Mouse (Mus musculus) stomach, embryonic 14.5 days (tissue): ENCODE data around the gene Pdzrn4. TPM values are rescaled to one million over a fixed set of nuclear protein-coding genes. Genes with fewer than 3 reads are reported as not detected.

ENCODE experiments used
- ATAC-seq: fragments of 200-750 bp; cut with Nextera tagmentation; 2 replicates; pipeline ENCODE4 v1.8.0; 2017; ENCODE audit warnings: low read depth, moderate TSS enrichment; ENCODE audit not compliant: insufficient number of reproducible peaks, insufficient read depth, low FRiP score
- H3K27ac ChIP-seq: fragments of 300-500 bp; sonication (generic); 2 replicates; pipeline ENCODE4 v1.5.1; 2014; ENCODE audit warnings: mild to moderate bottlenecking, low read length, moderate library complexity, mixed read lengths
- H3K27me3 ChIP-seq: fragments of 300-500 bp; sonication (generic); 2 replicates; pipeline ENCODE4 v1.6.1; 2014; ENCODE audit warnings: low read length, control low read depth, mixed read lengths; ENCODE audit not compliant: control insufficient read depth, insufficient read depth
- H3K36me3 ChIP-seq: fragments of 300-500 bp; sonication (generic); 2 replicates; pipeline ENCODE4 v1.6.1; 2014; ENCODE audit warnings: mild to moderate bottlenecking, control low read depth, low read length, moderate library complexity, mixed read lengths; ENCODE audit not compliant: control insufficient read depth, insufficient read depth
- H3K4me1 ChIP-seq: fragments of 300-500 bp; sonication (generic); 2 replicates; pipeline ENCODE4 v1.6.1; 2014; ENCODE audit warnings: low read length, control low read depth, mixed read lengths; ENCODE audit not compliant: control insufficient read depth, insufficient read depth
- H3K4me2 ChIP-seq: fragments of 300-500 bp; sonication (generic); replicated peaks from 2 replicates; pipeline ENCODE4 v1.6.1; 2014; ENCODE audit warnings: low read depth, low read length, control low read depth
- H3K4me3 ChIP-seq: fragments of 300-500 bp; sonication (generic); 2 replicates; pipeline ENCODE4 v1.5.1; 2014; ENCODE audit warnings: low read depth, low read length, control low read depth
- H3K9ac ChIP-seq: fragments of 300-500 bp; sonication (generic); replicated peaks from 2 replicates; pipeline ENCODE4 v1.6.1; 2014; ENCODE audit warnings: low read depth, mild to moderate bottlenecking, control low read depth, low read length, moderate library complexity, mixed read lengths
- H3K9me3 ChIP-seq: fragments of 300-500 bp; sonication (generic); 2 replicates; pipeline ENCODE4 v1.6.1; 2016; ENCODE audit warnings: low read depth, low read length, control low read depth; ENCODE audit not compliant: control insufficient read depth
- WGBS: fragments of 180-500 bp; shearing (Covaris S2); extraction: QIAGEN DNeasy Blood & Tissue Kit; methylation state at CpG from one replicate; pipeline ENCODE4 v1.1.7; 2014; 5-methylcytosine and 5-hydroxymethylcytosine counted together
- polyA plus RNA-seq: library from polyadenylated mRNA; unstranded; fragments of >200 nt; fragmentation: Nextera tagmentation; extraction: Ambion mirVana; gene quantifications from 2 replicates; pipeline ENCODE4 v1.2.1, GENCODE M21; 2014

Gene Pdzrn4
- polyA plus RNA-seq, 1 experiment from 2014 or later: 4.1 TPM

GRCm38 (mm10) chr15:92613228-92613627 lies 216.5 kb downstream of the Pdzrn4 start:
- Histone ChIP-seq H3K9me3 (no peaks in the 10 kb centered on the region), H3K4me3 (no peak overlapping the region), H3K4me1 (no peaks in the 10 kb centered on the region), H3K4me2 (no peak overlapping the region), H3K36me3 (no peaks in the 10 kb centered on the region), H3K9ac (no peak overlapping the region), H3K27ac (no peak overlapping the region), H3K27me3 (no peaks in the 10 kb centered on the region)
- WGBS: 87% methylated on average over 3 of the region's 3 CpGs
- ATAC-seq: no peak

- no peak overlapping the region for H3K27ac ChIP-seq
- WGBS: 73% methylated on average over 9 of the region's 9 CpGs
- H3K27me3 ChIP-seq: no peaks in the 10 kb centered on the region
- no peak overlapping the region for H3K4me2 ChIP-seq
- H3K9ac ChIP-seq: no peak overlapping the region
- no peak for ATAC-seq
- H3K36me3 ChIP-seq: no peaks in the 10 kb centered on the region
- H3K9me3 ChIP-seq: no peaks in the 10 kb centered on the region
- no peaks in the 10 kb centered on the region for H3K4me1 ChIP-seq
- no peak overlapping the region for H3K4me3 ChIP-seq
Measured at GRCm38 (mm10) chr15:92621731-92622234, 225.1 kb downstream of the Pdzrn4 start.

- Histone ChIP-seq H3K27me3 (no peaks in the 10 kb centered on the region), H3K4me3 (no peak overlapping the region), H3K9me3 (no peaks in the 10 kb centered on the region), H3K27ac (no peak overlapping the region), H3K36me3 (no peaks in the 10 kb centered on the region), H3K4me2 (no peak overlapping the region), H3K4me1 (no peaks in the 10 kb centered on the region), H3K9ac (no peak overlapping the region)
- no peak for ATAC-seq
- WGBS: 43% methylated on average over 5 of the region's 5 CpGs
Measured at GRCm38 (mm10) chr15:92622323-92622722, 225.6 kb downstream of the Pdzrn4 start.

GRCm38 (mm10) chr15:92629172-92629571 lies 232.5 kb downstream of the Pdzrn4 start:
- Histone ChIP-seq H3K27me3 (no peaks in the 10 kb centered on the region), H3K9me3 (no peaks in the 10 kb centered on the region), H3K4me1 (no peaks in the 10 kb centered on the region), H3K27ac (no peak overlapping the region), H3K4me3 (no peak overlapping the region), H3K9ac (no peak overlapping the region), H3K36me3 (no peaks in the 10 kb centered on the region), H3K4me2 (no peak overlapping the region)
- WGBS: 12% methylated on average over 2 of the region's 2 CpGs
- no peak for ATAC-seq

- H3K36me3 ChIP-seq: no peaks in the 10 kb centered on the region
- 83% methylated on average over 14 of the region's 14 CpGs for WGBS
- no peak overlapping the region for H3K27ac ChIP-seq
- H3K4me3 ChIP-seq: no peak overlapping the region
- H3K9me3 ChIP-seq: no peaks in the 10 kb centered on the region
- no peak for ATAC-seq
- no peaks in the 10 kb centered on the region for H3K4me1 ChIP-seq
- H3K9ac ChIP-seq: no peak overlapping the region
- no peaks in the 10 kb centered on the region for H3K27me3 ChIP-seq
- no peak overlapping the region for H3K4me2 ChIP-seq
Measured at GRCm38 (mm10) chr15:92634044-92634610, 237.4 kb downstream of the Pdzrn4 start.

- Histone ChIP-seq H3K27me3 (no peaks in the 10 kb centered on the region), H3K9ac (no peak overlapping the region), H3K9me3 (no peaks in the 10 kb centered on the region), H3K4me2 (no peak overlapping the region), H3K4me3 (no peak overlapping the region), H3K36me3 (no peaks in the 10 kb centered on the region), H3K27ac (no peak overlapping the region), H3K4me1 (no peaks in the 10 kb centered on the region)
- no peak for ATAC-seq
- 68% methylated on average over 18 of the region's 18 CpGs for WGBS
Measured at GRCm38 (mm10) chr15:92640212-92641082, 243.8 kb downstream of the Pdzrn4 start.

- Histone ChIP-seq H3K36me3 (no peaks in the 10 kb centered on the region), H3K4me2 (no peak overlapping the region), H3K27ac (no peak overlapping the region), H3K4me1 (no peaks in the 10 kb centered on the region), H3K4me3 (no peak overlapping the region), H3K9me3 (no peaks in the 10 kb centered on the region), H3K27me3 (no peaks in the 10 kb centered on the region), H3K9ac (no peak overlapping the region)
- no peak for ATAC-seq
- WGBS: 83% methylated on average over 11 of the region's 11 CpGs
Measured at GRCm38 (mm10) chr15:92671279-92672051, 274.8 kb downstream of the Pdzrn4 start.

- Histone ChIP-seq H3K27me3 (no peaks in the 10 kb centered on the region), H3K9ac (no peak overlapping the region), H3K4me2 (no peak overlapping the region), H3K27ac (no peak overlapping the region), H3K4me1 (no peaks in the 10 kb centered on the region), H3K36me3 (no peaks in the 10 kb centered on the region), H3K9me3 (no peaks in the 10 kb centered on the region), H3K4me3 (no peak overlapping the region)
- ATAC-seq: no peak
- 87% methylated on average over 5 of the region's 5 CpGs for WGBS
Measured at GRCm38 (mm10) chr15:92676096-92676495, 279.4 kb downstream of the Pdzrn4 start.
